Mouse (Mus musculus): Measurements from ENCODE around the gene Atp2c2. TPM values are rescaled to one million over a fixed set of nuclear protein-coding genes. Genes with fewer than 3 reads are reported as not detected.
A peak's percentile ranks its signal among the peaks of the same experiment; 100 is the strongest.

Gene Atp2c2
- polyA plus RNA-seq, 1 experiment = 0.05 TPM

DNA sequence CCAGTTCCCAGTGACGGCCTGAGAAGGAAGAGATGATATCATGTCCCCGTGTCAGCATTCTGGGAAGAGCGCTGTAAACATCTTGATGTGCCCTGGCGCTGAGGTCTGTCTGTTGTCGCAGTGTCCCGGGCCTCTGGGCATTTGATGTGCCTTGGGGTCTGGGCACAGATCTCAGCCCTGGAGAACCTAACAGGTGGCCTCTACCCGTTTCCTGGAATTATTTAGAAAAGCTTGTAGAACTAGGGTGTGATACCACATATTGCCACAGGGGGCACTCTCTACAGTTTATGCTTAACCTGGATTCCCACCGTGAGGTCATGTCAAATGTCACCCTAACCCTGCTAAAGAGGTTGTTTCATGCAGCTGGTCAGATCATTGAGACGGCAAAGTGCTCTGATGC is 18.0 kb downstream of the Atp2c2 start:
- H3K79me2 ChIP-seq (ENCODE audit: control insufficient read depth, insufficient read depth) = no peaks in the 10 kb centered on the region
- H3ac ChIP-seq (ENCODE audit: control insufficient read depth, insufficient read length) = no peak overlapping the region
- H3K27me3 ChIP-seq (ENCODE audit: control insufficient read depth, insufficient read depth, insufficient read length) = no peaks in the 10 kb centered on the region
- no peak overlapping the region for H3K4me2 ChIP-seq (ENCODE audit: low read depth)
- H3K4me3 ChIP-seq = no peak overlapping the region
- no peaks in the 10 kb centered on the region for H3K36me3 ChIP-seq (ENCODE audit: control insufficient read depth, insufficient read depth)
- TF ChIP-seq POLR2AphosphoS2 (IDR thresholded peaks at IDR 0.05; ENCODE audit: insufficient read length, low read depth) = no peak
- no peak for TF ChIP-seq E2F4 (IDR thresholded peaks at IDR 0.05; ENCODE audit: insufficient read depth)
- TF ChIP-seq POLR2A (IDR thresholded peaks at IDR 0.05; ENCODE audit: insufficient read length, low read depth) = no peak
- TF ChIP-seq TCF12 (IDR thresholded peaks at IDR 0.05; ENCODE audit: insufficient read depth, poor library complexity, severe bottlenecking) = no peak
- TF ChIP-seq CEBPB (IDR thresholded peaks at IDR 0.05; ENCODE audit: insufficient read depth, poor library complexity, severe bottlenecking) = no peak
- no peak for TF ChIP-seq REST (IDR thresholded peaks at IDR 0.05; ENCODE audit: insufficient read depth, insufficient read length)
- TF ChIP-seq SRF (IDR thresholded peaks at IDR 0.05; ENCODE audit: control insufficient read depth, insufficient read length, low read depth) = no peak
- TF ChIP-seq TCF3 (IDR thresholded peaks at IDR 0.05; ENCODE audit: insufficient read length, low read depth) = no peak
- TF ChIP-seq MYOD1 (IDR thresholded peaks at IDR 0.05; ENCODE audit: control insufficient read depth in 1 of 3, insufficient read length in 2 of 3, low read depth in 2 of 3) = no peak

GRCm38 (mm10) chr8:119719011-119719501 is 19.2 kb downstream of the Atp2c2 start:
- Histone ChIP-seq H3K27me3 (ENCODE audit: control insufficient read depth, insufficient read depth, insufficient read length) (no peaks in the 10 kb centered on the region), H3K4me3 (no peak overlapping the region), H3K36me3 (ENCODE audit: control insufficient read depth, insufficient read depth) (no peaks in the 10 kb centered on the region), H3K4me2 (ENCODE audit: low read depth) (no peak overlapping the region), H3ac (ENCODE audit: control insufficient read depth, insufficient read length) (no peak overlapping the region), H3K79me2 (ENCODE audit: control insufficient read depth, insufficient read depth) (no peaks in the 10 kb centered on the region)
- no peak for TF ChIP-seq MAX (IDR thresholded peaks at IDR 0.05; ENCODE audit: low read depth)
- no peak for TF ChIP-seq TCF12 (IDR thresholded peaks at IDR 0.05; ENCODE audit: insufficient read depth, poor library complexity, severe bottlenecking)
- no peak for TF ChIP-seq CEBPB (IDR thresholded peaks at IDR 0.05; ENCODE audit: insufficient read depth, poor library complexity, severe bottlenecking)
- no peak for TF ChIP-seq USF1 (IDR thresholded peaks at IDR 0.05; ENCODE audit: low read depth)
- no peak for TF ChIP-seq E2F4 (IDR thresholded peaks at IDR 0.05; ENCODE audit: insufficient read depth)
- TF ChIP-seq POLR2A (IDR thresholded peaks at IDR 0.05; ENCODE audit: insufficient read length, low read depth) = no peak
- no peak for TF ChIP-seq POLR2AphosphoS2 (IDR thresholded peaks at IDR 0.05; ENCODE audit: insufficient read length, low read depth)
- no peak for TF ChIP-seq MYOG (IDR thresholded peaks at IDR 0.05; ENCODE audit: control insufficient read depth in 1 of 3, insufficient read depth in 1 of 3, insufficient read length in 2 of 3, low read depth in 2 of 3)
- TF ChIP-seq REST (IDR thresholded peaks at IDR 0.05; ENCODE audit: insufficient read depth, insufficient read length) = no peak
- no peak for TF ChIP-seq TCF3 (IDR thresholded peaks at IDR 0.05; ENCODE audit: insufficient read length, low read depth)
- TF ChIP-seq MYOD1 (IDR thresholded peaks at IDR 0.05; ENCODE audit: control insufficient read depth in 1 of 3, insufficient read length in 2 of 3, low read depth in 2 of 3) = no peak
- no peak for TF ChIP-seq SRF (IDR thresholded peaks at IDR 0.05; ENCODE audit: control insufficient read depth, insufficient read length, low read depth)

- Histone ChIP-seq H3K27me3 (ENCODE audit: control insufficient read depth, insufficient read depth, insufficient read length) (no peaks in the 10 kb centered on the region), H3K36me3 (ENCODE audit: control insufficient read depth, insufficient read depth) (no peaks in the 10 kb centered on the region), H3K4me2 (ENCODE audit: low read depth) (no peak overlapping the region), H3K79me2 (ENCODE audit: control insufficient read depth, insufficient read depth) (no peaks in the 10 kb centered on the region), H3K4me3 (no peak overlapping the region), H3ac (ENCODE audit: control insufficient read depth, insufficient read length) (no peak overlapping the region)
- TF ChIP-seq TCF3 (IDR thresholded peaks at IDR 0.05; ENCODE audit: insufficient read length, low read depth) (no peak), REST (IDR thresholded peaks at IDR 0.05; ENCODE audit: insufficient read depth, insufficient read length) (no peak), MAX (IDR thresholded peaks at IDR 0.05; ENCODE audit: low read depth) (no peak), POLR2A (IDR thresholded peaks at IDR 0.05; ENCODE audit: insufficient read length, low read depth) (no peak), E2F4 (IDR thresholded peaks at IDR 0.05; ENCODE audit: insufficient read depth) (no peak), SRF (IDR thresholded peaks at IDR 0.05; ENCODE audit: control insufficient read depth, insufficient read length, low read depth) (no peak), TCF12 (IDR thresholded peaks at IDR 0.05; ENCODE audit: insufficient read depth, poor library complexity, severe bottlenecking) (no peak), CEBPB (IDR thresholded peaks at IDR 0.05; ENCODE audit: insufficient read depth, poor library complexity, severe bottlenecking) (no peak), POLR2AphosphoS2 (IDR thresholded peaks at IDR 0.05; ENCODE audit: insufficient read length, low read depth) (no peak), USF1 (IDR thresholded peaks at IDR 0.05; ENCODE audit: low read depth) (no peak), MYOD1 (IDR thresholded peaks at IDR 0.05; ENCODE audit: control insufficient read depth in 1 of 3, insufficient read length in 2 of 3, low read depth in 2 of 3) (no peak), MYOG (IDR thresholded peaks at IDR 0.05; ENCODE audit: control insufficient read depth in 1 of 3, insufficient read depth in 1 of 3, insufficient read length in 2 of 3, low read depth in 2 of 3) (no peak)
Observed at GRCm38 (mm10) chr8:119722348-119722747, 22.5 kb downstream of the Atp2c2 start.

DNA sequence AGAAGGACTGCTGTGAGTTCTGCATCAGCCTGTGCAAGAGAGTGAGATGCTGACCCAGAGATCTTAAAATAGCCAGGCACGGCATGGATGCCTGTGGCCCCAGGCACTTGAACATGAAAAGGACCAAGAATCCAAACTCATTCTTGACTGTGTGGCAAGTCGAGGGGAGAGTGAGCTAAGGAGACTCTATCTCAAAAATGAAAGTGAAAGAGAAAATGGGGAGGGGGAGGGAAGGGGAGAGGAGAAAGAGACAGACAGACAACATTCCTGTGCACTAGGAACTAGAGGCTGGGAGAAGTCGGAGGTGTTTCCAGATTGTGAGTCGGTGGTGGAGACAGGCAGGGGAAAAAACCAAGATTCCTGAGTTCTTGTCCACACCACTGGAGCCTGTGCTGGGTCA is 23.9 kb downstream of the Atp2c2 start:
- no peak overlapping the region for H3K4me3 ChIP-seq
- TF ChIP-seq TCF12 (IDR thresholded peaks at IDR 0.05; ENCODE audit: insufficient read depth, poor library complexity, severe bottlenecking) (no peak), MAX (IDR thresholded peaks at IDR 0.05; ENCODE audit: low read depth) (no peak), TCF3 (IDR thresholded peaks at IDR 0.05; ENCODE audit: insufficient read length, low read depth) (no peak), POLR2A (IDR thresholded peaks at IDR 0.05; ENCODE audit: insufficient read length, low read depth) (no peak), REST (IDR thresholded peaks at IDR 0.05; ENCODE audit: insufficient read depth, insufficient read length) (no peak), MYOD1 (IDR thresholded peaks at IDR 0.05; ENCODE audit: control insufficient read depth in 1 of 3, insufficient read length in 2 of 3, low read depth in 2 of 3) (no peak), POLR2AphosphoS2 (IDR thresholded peaks at IDR 0.05; ENCODE audit: insufficient read length, low read depth) (no peak), USF1 (IDR thresholded peaks at IDR 0.05; ENCODE audit: low read depth) (no peak), E2F4 (IDR thresholded peaks at IDR 0.05; ENCODE audit: insufficient read depth) (no peak), CEBPB (IDR thresholded peaks at IDR 0.05; ENCODE audit: insufficient read depth, poor library complexity, severe bottlenecking) (no peak), MYOG (IDR thresholded peaks at IDR 0.05; ENCODE audit: control insufficient read depth in 1 of 3, insufficient read depth in 1 of 3, insufficient read length in 2 of 3, low read depth in 2 of 3) (no peak), SRF (IDR thresholded peaks at IDR 0.05; ENCODE audit: control insufficient read depth, insufficient read length, low read depth) (no peak)
- no peaks in the 10 kb centered on the region for H3K79me2 ChIP-seq (ENCODE audit: control insufficient read depth, insufficient read depth)
- no peaks in the 10 kb centered on the region for H3K27me3 ChIP-seq (ENCODE audit: control insufficient read depth, insufficient read depth, insufficient read length)
- no peak overlapping the region for H3ac ChIP-seq (ENCODE audit: control insufficient read depth, insufficient read length)
- H3K36me3 ChIP-seq (ENCODE audit: control insufficient read depth, insufficient read depth) = no peaks in the 10 kb centered on the region
- peak overlapping the region; percentile 24 for H3K4me2 ChIP-seq (ENCODE audit: low read depth)

All from myocyte (in vitro differentiated cells).